Mouse (Mus musculus): ENCODE measurements around the gene E4f1.

DNA sequence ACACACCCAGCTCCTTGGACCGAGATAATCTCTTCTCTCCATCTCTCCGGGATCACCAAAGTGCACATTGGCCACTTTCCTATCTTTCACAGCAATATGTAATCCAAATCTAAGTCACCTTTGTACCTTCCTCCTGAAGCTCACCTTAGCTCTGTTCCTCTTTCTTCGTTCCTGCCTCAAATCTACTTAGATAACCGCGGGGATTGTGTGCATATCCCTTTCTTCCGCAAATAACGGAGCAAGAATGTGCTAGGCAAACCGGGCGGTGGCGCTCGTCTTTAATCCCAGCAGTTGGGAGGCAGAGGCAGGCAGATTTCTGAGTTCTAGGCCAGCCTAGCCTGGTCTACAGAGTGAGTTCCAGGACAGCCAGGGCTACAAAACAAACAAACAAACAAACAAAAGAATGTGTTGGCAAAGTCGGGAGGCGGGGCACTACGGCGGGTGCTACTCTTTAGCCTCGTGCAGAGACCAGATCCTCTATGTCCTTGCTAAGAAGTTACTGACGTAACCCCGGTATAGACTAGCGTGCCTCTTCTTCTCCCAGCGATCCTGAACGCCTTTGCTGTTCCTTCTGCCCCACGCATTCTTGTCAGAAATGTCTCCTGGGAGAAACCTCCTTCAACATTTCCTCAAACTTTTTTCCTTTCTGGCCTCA, 56.4 kb downstream of the E4f1 start:
- no peak for TF ChIP-seq CTCF (IDR thresholded peaks at IDR 0.05; ENCODE audit: insufficient read depth, low read depth, low read length)
- TF ChIP-seq POLR2A (IDR thresholded peaks at IDR 0.05; ENCODE audit: insufficient read depth, low read depth, low read length): no peak

Data from olfactory bulb, adult 2 months (tissue).